Mouse (Mus musculus) NIH3T3 (cell line): Measurements from ENCODE around the gene Tmem170.
A peak's percentile ranks its signal among the peaks of the same experiment; 100 is the strongest.

Experiments
- DNase-seq: peaks from one replicate; pipeline ENCODE4 v3.0.0-alpha.2; 2012; ENCODE audit warnings: low read depth

The Tmem170 gene

GRCm38 (mm10) chr8:111875758-111876157 lies 792 bp downstream of the Tmem170 start:
- no peak for DNase-seq

- DNase-seq: no peak
Observed at GRCm38 (mm10) chr8:111871278-111871677, 5.3 kb downstream of the Tmem170 start.

- no peak for DNase-seq
Observed at GRCm38 (mm10) chr8:111870379-111870778, 6.2 kb downstream of the Tmem170 start.

GRCm38 (mm10) chr8:111868664-111869063 lies 7.9 kb downstream of the Tmem170 start:
- DNase-seq: no peak

GRCm38 (mm10) chr8:111865857-111866256 lies 10.7 kb downstream of the Tmem170 start:
- DNase-seq: no peak

GRCm38 (mm10) chr8:111865130-111865852 lies 11.3 kb downstream of the Tmem170 start:
- no peak for DNase-seq

- DNase-seq: no peak
Observed at GRCm38 (mm10) chr8:111864648-111865047, 11.9 kb downstream of the Tmem170 start.

GRCm38 (mm10) chr8:111863280-111863679 lies 13.3 kb downstream of the Tmem170 start:
- DNase-seq: no peak

- no peak for DNase-seq
Observed at GRCm38 (mm10) chr8:111855977-111856376, 20.6 kb downstream of the Tmem170 start.

GRCm38 (mm10) chr8:111853861-111854501 lies 22.6 kb downstream of the Tmem170 start, which contains the start of gene Cfdp1:
Gene Cfdp1 (minus strand): TSS chr8:111854291.
- peak; percentile 97 for DNase-seq

GRCm38 (mm10) chr8:111853219-111853618 lies 23.3 kb downstream of the Tmem170 start:
- peak; percentile 2 for DNase-seq

GRCm38 (mm10) chr8:111846746-111847145 lies 29.8 kb downstream of the Tmem170 start:
- no peak for DNase-seq

- DNase-seq: peak; percentile 68
Observed at GRCm38 (mm10) chr8:111835540-111835939, 41.0 kb downstream of the Tmem170 start.

- DNase-seq: no peak
Observed at GRCm38 (mm10) chr8:111834011-111834410, 42.5 kb downstream of the Tmem170 start.

- no peak for DNase-seq
Observed at GRCm38 (mm10) chr8:111832983-111833382, 43.6 kb downstream of the Tmem170 start.

GRCm38 (mm10) chr8:111831996-111832395 lies 44.6 kb downstream of the Tmem170 start:
- no peak for DNase-seq

- no peak for DNase-seq
Observed at GRCm38 (mm10) chr8:111828595-111828994, 48.0 kb downstream of the Tmem170 start.

- DNase-seq: peak; percentile 30
Observed at GRCm38 (mm10) chr8:111825219-111825618, 51.3 kb downstream of the Tmem170 start.

GRCm38 (mm10) chr8:111824334-111824733 lies 52.2 kb downstream of the Tmem170 start:
- peak; percentile 20 for DNase-seq

- DNase-seq: no peak
Observed at GRCm38 (mm10) chr8:111821199-111821598, 55.4 kb downstream of the Tmem170 start.

GRCm38 (mm10) chr8:111820691-111821090 lies 55.9 kb downstream of the Tmem170 start:
- DNase-seq: no peak

GRCm38 (mm10) chr8:111820018-111820417 lies 56.5 kb downstream of the Tmem170 start:
- DNase-seq: no peak

- no peak for DNase-seq
Observed at GRCm38 (mm10) chr8:111818556-111818955, 58.0 kb downstream of the Tmem170 start.
